Mouse (Mus musculus): ENCODE measurements around the gene Mrps36.

DNA sequence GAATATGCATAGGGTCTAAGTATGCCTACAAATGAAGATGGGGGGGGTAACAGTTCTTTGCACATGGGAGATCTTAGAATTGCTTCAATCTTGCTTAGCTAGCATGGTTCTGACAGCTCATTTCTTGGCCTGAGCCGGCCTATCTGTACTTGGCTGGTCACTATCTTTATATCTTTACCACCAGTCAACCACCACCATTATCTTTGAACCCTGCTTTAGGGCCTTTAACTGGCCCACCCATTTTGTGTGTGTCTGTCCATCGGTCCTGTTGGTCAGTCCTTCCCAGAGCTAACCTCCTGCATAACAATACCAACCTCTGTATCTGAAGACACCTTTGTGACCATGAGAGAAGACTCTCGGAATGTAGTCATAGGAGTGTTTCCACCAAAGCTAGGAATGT, 6.9 kb upstream of the Mrps36 start:
- TF ChIP-seq TCF12 (IDR thresholded peaks at IDR 0.05; ENCODE audit: insufficient read depth, poor library complexity, severe bottlenecking) (no peak), POLR2A (IDR thresholded peaks at IDR 0.05; ENCODE audit: insufficient read length, low read depth) (no peak), MYOD1 (IDR thresholded peaks at IDR 0.05; ENCODE audit: control insufficient read depth in 1 of 3, insufficient read length in 2 of 3, low read depth in 2 of 3) (no peak), USF1 (IDR thresholded peaks at IDR 0.05; ENCODE audit: low read depth) (no peak), MAX (IDR thresholded peaks at IDR 0.05; ENCODE audit: low read depth) (no peak), SRF (IDR thresholded peaks at IDR 0.05; ENCODE audit: control insufficient read depth, insufficient read length, low read depth) (no peak)

Measured in myocyte (in vitro differentiated cells).